Mouse (Mus musculus) layer of hippocampus, adult 8-10 months (tissue): ENCODE results near the gene Mmp14. TPM values are rescaled to one million over a fixed set of nuclear protein-coding genes. Genes with fewer than 3 reads are reported as not detected.

ENCODE experiments used
- DNase-seq, 2 experiments: peaks; one replicate each; pipeline ENCODE4 v3.0.0; 2022; ENCODE audit warnings: low spot score in 2 of 2
- total RNA-seq, 4 experiments: library from RNA; stranded (reverse); gene quantifications; 2 replicates each; pipeline ENCODE4 v1.2.4; 2022

Mmp14 gene
- total RNA-seq, 4 experiments from 2014 or later, result 10.3 to 16.0 (median 13.4) TPM

GRCm38 (mm10) chr14:54433941-54434531 is 2.6 kb downstream of the Mmp14 start:
- DNase-seq, result no peak

GRCm38 (mm10) chr14:54435194-54435918 is 3.9 kb downstream of the Mmp14 start:
- DNase-seq, result no peak

GRCm38 (mm10) chr14:54439155-54439554 is 7.7 kb downstream of the Mmp14 start:
- DNase-seq, result no peak

GRCm38 (mm10) chr14:54439610-54440009 is 8.2 kb downstream of the Mmp14 start:
- DNase-seq, result no peak

- no peak for DNase-seq
These were observed 9.1 kb downstream of the Mmp14 start for GRCm38 (mm10) chr14:54440538-54440937.

GRCm38 (mm10) chr14:54441365-54441764 is 10.0 kb downstream of the Mmp14 start:
- no peak for DNase-seq

- no peak for DNase-seq
These were observed 11.1 kb downstream of the Mmp14 start for GRCm38 (mm10) chr14:54442548-54442947.

GRCm38 (mm10) chr14:54443196-54443595 is 11.8 kb downstream of the Mmp14 start:
- DNase-seq, result no peak

- DNase-seq, result no peak
These were observed 12.6 kb downstream of the Mmp14 start for GRCm38 (mm10) chr14:54443712-54444618.

- no peak for DNase-seq
These were observed 14.1 kb downstream of the Mmp14 start for GRCm38 (mm10) chr14:54445476-54445875.

- DNase-seq, result no peak
These were observed 22.2 kb downstream of the Mmp14 start for GRCm38 (mm10) chr14:54453566-54453965.

- no peak for DNase-seq
These were observed 23.5 kb downstream of the Mmp14 start for GRCm38 (mm10) chr14:54454669-54455528.

GRCm38 (mm10) chr14:54457907-54458569 is 26.6 kb downstream of the Mmp14 start:
- DNase-seq, result no peak

- DNase-seq, result no peak
These were observed 30.7 kb downstream of the Mmp14 start for GRCm38 (mm10) chr14:54462146-54462545.

- no peak for DNase-seq
These were observed 31.9 kb downstream of the Mmp14 start for GRCm38 (mm10) chr14:54463108-54463958.

GRCm38 (mm10) chr14:54463959-54464292 is 32.5 kb downstream of the Mmp14 start, which contains the start of gene Lrp10:
Gene Lrp10 (plus strand): TSS chr14:54464137.
- peak; percentile 72 to 79 for DNase-seq

- peak in 1 of 2 experiments; percentile 43 for DNase-seq
These were observed 33.0 kb downstream of the Mmp14 start for GRCm38 (mm10) chr14:54464293-54465005.

GRCm38 (mm10) chr14:54471467-54471866 is 40.1 kb downstream of the Mmp14 start:
- DNase-seq, result no peak

GRCm38 (mm10) chr14:54472671-54473070 is 41.3 kb downstream of the Mmp14 start:
- no peak for DNase-seq
